Mouse (Mus musculus): ENCODE measurements around the gene Mageh1. TPM values are rescaled to one million over a fixed set of nuclear protein-coding genes. Genes with fewer than 3 reads are reported as not detected.

Mageh1 gene
- polyA plus RNA-seq, 1 experiment from 2014 or later: 65.9 TPM

Other genes with a start within 250 kb of the Mageh1 start
- gene Usp51, start 31.1 kb downstream of the Mageh1 start, polyA plus RNA-seq (2016; fragmentation: Nextera tagmentation; extraction: Ambion mirVana): 2.4 and 2.5 TPM in 2 replicates
- gene Foxr2, start 81.2 kb upstream of the Mageh1 start, polyA plus RNA-seq (2016; fragmentation: Nextera tagmentation; extraction: Ambion mirVana): 0.11 TPM in 1 of 2 replicates, not detected in the other
- gene Rragb, start 102.4 kb upstream of the Mageh1 start, polyA plus RNA-seq (2016; fragmentation: Nextera tagmentation; extraction: Ambion mirVana): 4.0 and 4.1 TPM in 2 replicates
- gene Klf8, start 199.9 kb upstream of the Mageh1 start, polyA plus RNA-seq (2016; fragmentation: Nextera tagmentation; extraction: Ambion mirVana): 2.5 and 3.2 TPM in 2 replicates